Mouse (Mus musculus) megakaryocyte progenitor cell, adult 5-6 weeks (primary cell): Measurements from ENCODE around the gene Dlg1. TPM values are rescaled to one million over a fixed set of nuclear protein-coding genes. Genes with fewer than 3 reads are reported as not detected.

Experiments used
- ATAC-seq: replicated peaks from 2 replicates; pipeline ENCODE4 v1.8.0; 2016; ENCODE audit warnings: mild to moderate bottlenecking, moderate TSS enrichment, inconsistent platforms; ENCODE audit not compliant: poor library complexity
- total RNA-seq, 2 experiments: library from RNA; stranded (forward) in 1 of 2; stranded (reverse) in 1 of 2; fragments of 157-497, 149-512 nt in 1 of 2; fragments of 200-1000 nt in 1 of 2; gene quantifications; 2 replicates each; pipeline versions ENCODE4 v1.2.3 to v1.2.4; 2015 to 2017

Dlg1 gene
- total RNA-seq (2015) (24.3 and 31.0 TPM in 2 replicates), total RNA-seq (2017) (24.9 and 48.2 TPM in 2 replicates)

- ATAC-seq, result peak; percentile 88
Measured at GRCm38 (mm10) chr16:31663379-31664286, at the start of gene Dlg1. Dlg1 (plus strand) TSS chr16:31663443.

GRCm38 (mm10) chr16:31616382-31616781 is 46.9 kb upstream of the Dlg1 start:
- no peak for ATAC-seq

GRCm38 (mm10) chr16:31617128-31617527 is 46.1 kb upstream of the Dlg1 start:
- ATAC-seq, result no peak

GRCm38 (mm10) chr16:31617823-31618371 is 45.3 kb upstream of the Dlg1 start:
- no peak for ATAC-seq

- no peak for ATAC-seq
Measured at GRCm38 (mm10) chr16:31618671-31619070, 44.6 kb upstream of the Dlg1 start.

GRCm38 (mm10) chr16:31619675-31620335 is 43.4 kb upstream of the Dlg1 start:
- no peak for ATAC-seq

GRCm38 (mm10) chr16:31622356-31622755 is 40.9 kb upstream of the Dlg1 start:
- no peak for ATAC-seq

- no peak for ATAC-seq
Measured at GRCm38 (mm10) chr16:31623136-31623535, 40.1 kb upstream of the Dlg1 start.

GRCm38 (mm10) chr16:31624749-31625148 is 38.5 kb upstream of the Dlg1 start:
- ATAC-seq, result no peak

GRCm38 (mm10) chr16:31626331-31626730 is 36.9 kb upstream of the Dlg1 start:
- ATAC-seq, result no peak

- no peak for ATAC-seq
Measured at GRCm38 (mm10) chr16:31630381-31630780, 32.9 kb upstream of the Dlg1 start.

- no peak for ATAC-seq
Measured at GRCm38 (mm10) chr16:31631046-31631445, 32.2 kb upstream of the Dlg1 start.

- ATAC-seq, result no peak
Measured at GRCm38 (mm10) chr16:31634371-31634770, 28.9 kb upstream of the Dlg1 start.

- ATAC-seq, result no peak
Measured at GRCm38 (mm10) chr16:31638393-31638792, 24.9 kb upstream of the Dlg1 start.

GRCm38 (mm10) chr16:31639946-31640345 is 23.3 kb upstream of the Dlg1 start:
- ATAC-seq, result no peak

GRCm38 (mm10) chr16:31641776-31642175 is 21.5 kb upstream of the Dlg1 start:
- no peak for ATAC-seq

GRCm38 (mm10) chr16:31647221-31647620 is 16.0 kb upstream of the Dlg1 start:
- no peak for ATAC-seq

GRCm38 (mm10) chr16:31650788-31651187 is 12.5 kb upstream of the Dlg1 start:
- ATAC-seq, result no peak

- ATAC-seq, result no peak
Measured at GRCm38 (mm10) chr16:31651541-31651940, 11.7 kb upstream of the Dlg1 start.

GRCm38 (mm10) chr16:31652115-31652843 is 11.0 kb upstream of the Dlg1 start:
- ATAC-seq, result no peak

GRCm38 (mm10) chr16:31653616-31654015 is 9.6 kb upstream of the Dlg1 start:
- ATAC-seq, result no peak
